Mouse (Mus musculus) cortical plate, adult 2 months (tissue): ENCODE data around the gene Mab21l1. TPM values are rescaled to one million over a fixed set of nuclear protein-coding genes. Genes with fewer than 3 reads are reported as not detected.

Experiments used
- H3K27ac ChIP-seq: fragments of 200-500 bp; 2 replicates; pipeline ENCODE4 v1.5.1; 2012; ENCODE audit warnings: low read length, control low read depth, inconsistent platforms; ENCODE audit not compliant: insufficient read depth
- H3K4me1 ChIP-seq: fragments of 200-500 bp; 2 replicates; pipeline ENCODE4 v1.6.1; 2011; ENCODE audit warnings: low read length; ENCODE audit not compliant: control insufficient read depth, insufficient read depth
- H3K4me3 ChIP-seq: fragments of 200-500 bp; 2 replicates; pipeline ENCODE4 v1.5.1; 2011; ENCODE audit warnings: mild to moderate bottlenecking, low read length, control low read depth; ENCODE audit not compliant: insufficient read depth
- CTCF ChIP-seq: fragments of 200-500 bp; IDR thresholded peaks from 2 replicates; pipeline ENCODE4 v1.5.1; 2011; ENCODE audit warnings: mild to moderate bottlenecking, control low read depth, low read length; ENCODE audit not compliant: insufficient read depth; ENCODE audit errors: extremely low read depth
- POLR2A ChIP-seq: fragments of 200-500 bp; IDR thresholded peaks from 2 replicates; pipeline ENCODE4 v1.6.1; 2011; ENCODE audit warnings: mild to moderate bottlenecking, low read length, control low read depth; ENCODE audit not compliant: insufficient read depth; ENCODE audit errors: extremely low read depth
- polyA plus RNA-seq: library from polyadenylated mRNA; depleted of rRNA; stranded (reverse); fragments of >200 nt; gene quantifications from 2 replicates; pipeline ENCODE4 v1.2.3, GENCODE M21; 2012

Mab21l1 gene
- polyA plus RNA-seq, 1 experiment, result 0.54 TPM

DNA sequence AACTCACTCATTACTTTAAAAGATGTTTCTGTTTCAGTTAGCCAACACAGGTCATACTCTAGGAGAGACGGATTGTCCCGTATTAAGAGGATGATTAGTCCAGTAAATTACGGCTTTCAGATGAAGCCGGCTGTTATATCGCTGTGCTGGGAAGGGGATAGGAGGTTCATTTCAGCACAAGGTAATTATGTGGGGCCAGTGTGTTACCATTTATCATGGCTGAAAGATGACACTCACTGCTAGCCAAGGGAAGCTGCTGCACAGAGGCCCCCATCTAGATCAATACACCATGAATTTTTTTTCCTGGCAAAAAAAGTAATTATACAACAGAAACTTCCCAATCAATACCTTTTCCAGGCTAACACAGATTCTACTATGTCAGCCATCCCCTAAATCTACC lies 47.9 kb downstream of the Mab21l1 start:
- TF ChIP-seq POLR2A, result no peak
- no peak for TF ChIP-seq CTCF
- Histone ChIP-seq H3K4me3 (no peak overlapping the region), H3K4me1 (no peaks in the 10 kb centered on the region), H3K27ac (no peak overlapping the region)
